Mouse (Mus musculus) adrenal gland, postnatal 4 days (tissue): ENCODE results near the gene Engase. TPM values are rescaled to one million over a fixed set of nuclear protein-coding genes. Genes with fewer than 3 reads are reported as not detected.

ENCODE experiments used
- DNase-seq, 2 experiments: peaks; one replicate each; pipeline ENCODE4 v3.0.0; 2021 to 2022; ENCODE audit warnings: low spot score in 2 of 2, mixed read lengths in 2 of 2
- total RNA-seq, 2 experiments: library from RNA; stranded (reverse); gene quantifications; 2 replicates each; pipeline ENCODE4 v1.2.3; 2021

Engase gene
- total RNA-seq, 2 experiments from 2014 or later: 19.6 to 22.3 TPM

- DNase-seq: no peak
Observed at GRCm38 (mm10) chr11:118453886-118454671, 22.6 kb upstream of the Engase start.

- no peak for DNase-seq
Observed at GRCm38 (mm10) chr11:118455788-118456187, 20.8 kb upstream of the Engase start.

- no peak for DNase-seq
Observed at GRCm38 (mm10) chr11:118456937-118457336, 19.7 kb upstream of the Engase start.

GRCm38 (mm10) chr11:118459051-118459450 lies 17.6 kb upstream of the Engase start:
- no peak for DNase-seq

GRCm38 (mm10) chr11:118459536-118459935 lies 17.1 kb upstream of the Engase start:
- DNase-seq: no peak

GRCm38 (mm10) chr11:118460280-118460679 lies 16.3 kb upstream of the Engase start:
- no peak for DNase-seq

- no peak for DNase-seq
Observed at GRCm38 (mm10) chr11:118467441-118468035, 9.1 kb upstream of the Engase start.

- DNase-seq: no peak
Observed at GRCm38 (mm10) chr11:118469509-118470160, 7.0 kb upstream of the Engase start.

- no peak for DNase-seq
Observed at GRCm38 (mm10) chr11:118470234-118470966, 6.2 kb upstream of the Engase start.

- DNase-seq: no peak
Observed at GRCm38 (mm10) chr11:118471676-118472075, 5.0 kb upstream of the Engase start.

GRCm38 (mm10) chr11:118473161-118473560 lies 3.5 kb upstream of the Engase start:
- no peak for DNase-seq

- DNase-seq: no peak
Observed at GRCm38 (mm10) chr11:118473842-118474500, 2.7 kb upstream of the Engase start.

- DNase-seq: no peak
Observed at GRCm38 (mm10) chr11:118475496-118476083, 1.0 kb upstream of the Engase start.

GRCm38 (mm10) chr11:118479776-118480175 lies 3.1 kb downstream of the Engase start:
- peak in 1 of 2 experiments; percentile 53 for DNase-seq

GRCm38 (mm10) chr11:118481231-118481630 lies 4.6 kb downstream of the Engase start:
- no peak for DNase-seq

GRCm38 (mm10) chr11:118481751-118482150 lies 5.1 kb downstream of the Engase start:
- no peak for DNase-seq

GRCm38 (mm10) chr11:118484169-118484568 lies 7.5 kb downstream of the Engase start:
- DNase-seq: no peak

- no peak for DNase-seq
Observed at GRCm38 (mm10) chr11:118485338-118485737, 8.7 kb downstream of the Engase start.

GRCm38 (mm10) chr11:118485780-118486179 lies 9.2 kb downstream of the Engase start:
- DNase-seq: no peak

- DNase-seq: no peak
Observed at GRCm38 (mm10) chr11:118486281-118486680, 9.7 kb downstream of the Engase start.
